Mouse (Mus musculus) intestine, postnatal 0 days (tissue): Measurements from ENCODE around the gene Neb. TPM values are rescaled to one million over a fixed set of nuclear protein-coding genes. Genes with fewer than 3 reads are reported as not detected.

ENCODE experiments used
- ATAC-seq: fragments of 200-750 bp; cut with Nextera tagmentation; 2 replicates; pipeline ENCODE4 v1.8.0; 2017; ENCODE audit warnings: mild to moderate bottlenecking, moderate TSS enrichment, moderate library complexity
- H3K27ac ChIP-seq: fragments of 300-500 bp; sonication (generic); 2 replicates; pipeline ENCODE4 v1.5.1; 2014; ENCODE audit warnings: mild to moderate bottlenecking, low read depth, low read length, moderate library complexity
- H3K27me3 ChIP-seq: fragments of 300-500 bp; sonication (generic); replicated peaks from 2 replicates; pipeline ENCODE4 v1.6.1; 2014; ENCODE audit warnings: low read length, mixed read lengths; ENCODE audit not compliant: control insufficient read depth, insufficient read depth
- H3K36me3 ChIP-seq: fragments of 300-500 bp; sonication (generic); 2 replicates; pipeline ENCODE4 v1.6.1; 2014; ENCODE audit warnings: mild to moderate bottlenecking, moderate library complexity; ENCODE audit not compliant: control insufficient read depth, insufficient read depth
- H3K4me1 ChIP-seq: fragments of 300-500 bp; sonication (generic); replicated peaks from 2 replicates; pipeline ENCODE4 v1.6.1; 2014; ENCODE audit warnings: antibody characterized with exemption, low read length, mixed read lengths; ENCODE audit not compliant: control insufficient read depth, insufficient read depth
- H3K4me2 ChIP-seq: fragments of 300-500 bp; sonication (generic); replicated peaks from 2 replicates; pipeline ENCODE4 v1.6.1; 2014; ENCODE audit warnings: low read depth, mild to moderate bottlenecking, moderate library complexity
- H3K4me3 ChIP-seq: fragments of 300-500 bp; sonication (generic); 2 replicates; pipeline ENCODE4 v1.5.1; 2014; ENCODE audit warnings: low read depth, low read length
- H3K9ac ChIP-seq: fragments of 300-500 bp; sonication (generic); 2 replicates; pipeline ENCODE4 v1.6.1; 2014; ENCODE audit warnings: mild to moderate bottlenecking, low read depth, low read length
- H3K9me3 ChIP-seq: fragments of 300-500 bp; sonication (generic); 2 replicates; pipeline ENCODE4 v1.6.1; 2016; ENCODE audit warnings: mixed run types; ENCODE audit not compliant: control insufficient read depth
- CTCF ChIP-seq: sonication (generic); IDR thresholded peaks from 2 replicates; pipeline ENCODE4 v1.5.1; 2016; ENCODE audit warnings: low read depth, mild to moderate bottlenecking, control low read depth, antibody characterized with exemption, moderate library complexity
- WGBS: fragments of 180-500 bp; shearing (Covaris S2); extraction: QIAGEN DNeasy Blood & Tissue Kit; methylation state at CpG from one replicate; pipeline ENCODE4 v1.1.7; 2014; 5-methylcytosine and 5-hydroxymethylcytosine counted together
- polyA plus RNA-seq: library from polyadenylated mRNA; unstranded; fragments of >200 nt; fragmentation: Nextera tagmentation; extraction: Ambion mirVana; gene quantifications from 2 replicates; pipeline ENCODE4 v1.2.1, GENCODE M21; 2015

Gene Neb
- polyA plus RNA-seq, 1 experiment from 2014 or later, result 0.10 TPM

GRCm38 (mm10) chr2:52412524-52413037, 34.3 kb upstream of the Neb start:
- ATAC-seq, result no peak
- H3K27ac ChIP-seq, result no peak overlapping the region
- H3K27me3 ChIP-seq, result no peaks in the 10 kb centered on the region
- H3K9me3 ChIP-seq, result 0 out of 2 replicates have a peak, but pooled peaks cover 9% of the 10 kb centered on the region
- no peaks in the 10 kb centered on the region for H3K4me1 ChIP-seq
- peaks cover 53% of the 10 kb centered on the region for H3K36me3 ChIP-seq
- no peak overlapping the region for H3K9ac ChIP-seq
- no peak overlapping the region for H3K4me3 ChIP-seq
- 97% methylated on average over 5 of the region's 5 CpGs for WGBS
- H3K4me2 ChIP-seq, result no peak overlapping the region
- no peak for TF ChIP-seq CTCF

DNA sequence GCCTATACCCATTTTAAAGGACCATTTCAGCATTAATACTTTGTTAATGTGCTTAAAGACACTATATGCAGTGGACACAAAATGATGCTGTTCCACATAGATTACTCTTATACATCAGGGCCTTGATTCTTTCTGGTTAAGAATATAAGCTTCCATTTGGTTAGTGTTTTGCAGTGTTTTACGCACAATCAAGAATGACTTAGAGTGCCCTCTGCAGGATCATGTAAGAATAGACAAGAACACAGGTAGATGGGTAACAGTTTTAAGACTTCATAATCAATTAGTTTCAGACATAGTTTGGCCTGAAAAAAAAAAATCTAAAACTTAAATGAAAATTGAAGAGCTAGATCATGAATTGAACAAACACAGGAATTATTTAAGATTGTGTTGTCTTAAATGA, 28.2 kb upstream of the Neb start:
- Histone ChIP-seq H3K4me3 (no peak overlapping the region), H3K9ac (no peak overlapping the region), H3K27me3 (no peaks in the 10 kb centered on the region), H3K36me3 (peaks cover 40% of the 10 kb centered on the region), H3K4me1 (no peaks in the 10 kb centered on the region), H3K9me3 (0 out of 2 replicates have a peak, but pooled peaks cover 9% of the 10 kb centered on the region), H3K27ac (no peak overlapping the region), H3K4me2 (no peak overlapping the region)
- TF ChIP-seq CTCF, result peak; percentile 66
- ATAC-seq, result no peak
- WGBS, result 85% methylated on average over 1 of the region's 1 CpGs

GRCm38 (mm10) chr2:52405238-52405637, 27.0 kb upstream of the Neb start:
- H3K9me3 ChIP-seq, result no peaks in the 10 kb centered on the region
- no peak overlapping the region for H3K9ac ChIP-seq
- H3K4me2 ChIP-seq, result no peak overlapping the region
- WGBS, result 91% methylated on average over 5 of the region's 5 CpGs
- peaks cover 30% of the 10 kb centered on the region for H3K36me3 ChIP-seq
- H3K4me1 ChIP-seq, result no peaks in the 10 kb centered on the region
- H3K4me3 ChIP-seq, result no peak overlapping the region
- ATAC-seq, result no peak
- H3K27me3 ChIP-seq, result no peaks in the 10 kb centered on the region
- TF ChIP-seq CTCF, result no peak
- no peak overlapping the region for H3K27ac ChIP-seq

DNA sequence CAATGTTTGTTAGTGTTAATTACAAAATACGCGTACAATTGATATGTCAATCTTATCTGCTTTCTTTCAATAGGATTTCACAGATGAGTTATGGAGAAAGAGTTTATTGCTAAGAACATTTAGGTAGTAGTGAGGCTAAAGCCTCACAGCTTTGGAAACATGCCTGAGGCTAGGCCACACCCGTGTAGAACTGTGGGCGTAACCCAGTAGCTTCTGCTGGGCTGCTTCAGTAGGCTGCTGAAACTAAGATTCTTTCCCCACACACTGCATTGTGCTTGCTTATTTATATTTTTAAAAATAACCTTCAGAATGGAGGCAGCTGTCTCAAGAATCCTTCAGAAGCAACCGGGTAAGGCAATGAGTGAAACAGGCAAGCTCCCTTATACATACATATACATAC, 16.3 kb upstream of the Neb start:
- Histone ChIP-seq H3K9me3 (no peaks in the 10 kb centered on the region), H3K27ac (no peak overlapping the region), H3K4me2 (no peak overlapping the region), H3K9ac (no peak overlapping the region), H3K36me3 (no peaks in the 10 kb centered on the region), H3K27me3 (no peaks in the 10 kb centered on the region), H3K4me3 (no peak overlapping the region), H3K4me1 (no peaks in the 10 kb centered on the region)
- TF ChIP-seq CTCF, result no peak
- no peak for ATAC-seq
- 81% methylated on average over 5 of the region's 5 CpGs for WGBS

GRCm38 (mm10) chr2:52390415-52390975, 12.2 kb upstream of the Neb start:
- 76% methylated on average over 2 of the region's 2 CpGs for WGBS

DNA sequence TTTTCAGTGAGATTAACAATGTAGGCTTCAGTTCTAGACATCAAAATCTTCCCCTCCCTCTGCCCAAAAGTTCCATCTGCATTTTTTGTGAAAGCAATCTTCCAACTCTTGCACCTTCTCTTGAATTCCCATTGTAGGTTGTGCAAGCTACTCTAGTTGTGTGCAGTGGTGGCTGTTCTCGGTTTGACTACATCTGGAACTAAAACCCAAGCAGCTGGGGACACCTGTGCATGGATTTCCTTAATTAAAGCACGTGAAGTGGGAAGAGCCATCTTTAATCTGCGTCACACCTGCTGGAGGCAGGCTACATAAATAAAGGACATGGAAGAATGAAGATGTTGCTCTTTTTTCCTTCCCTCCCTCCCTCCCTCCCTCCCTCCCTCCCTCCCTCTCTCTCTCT, 11.7 kb upstream of the Neb start:
- H3K27ac ChIP-seq, result no peak overlapping the region
- no peak overlapping the region for H3K4me3 ChIP-seq
- TF ChIP-seq CTCF, result no peak
- H3K4me2 ChIP-seq, result no peak overlapping the region
- no peak for ATAC-seq
- WGBS, result 70% methylated on average over 3 of the region's 3 CpGs
- no peaks in the 10 kb centered on the region for H3K27me3 ChIP-seq
- H3K9me3 ChIP-seq, result no peaks in the 10 kb centered on the region
- H3K36me3 ChIP-seq, result no peaks in the 10 kb centered on the region
- H3K4me1 ChIP-seq, result no peaks in the 10 kb centered on the region
- H3K9ac ChIP-seq, result no peak overlapping the region

More at GRCm38 (mm10) chr2:52390415-52390975, 12.2 kb upstream of the Neb start:
- H3K36me3 ChIP-seq, result no peaks in the 10 kb centered on the region
- no peaks in the 10 kb centered on the region for H3K9me3 ChIP-seq
- no peak overlapping the region for H3K9ac ChIP-seq
- no peak overlapping the region for H3K27ac ChIP-seq
- H3K4me2 ChIP-seq, result no peak overlapping the region
- H3K4me1 ChIP-seq, result no peaks in the 10 kb centered on the region
- no peak for ATAC-seq
- no peak for TF ChIP-seq CTCF
- no peak overlapping the region for H3K4me3 ChIP-seq
- H3K27me3 ChIP-seq, result no peaks in the 10 kb centered on the region
